Mouse (Mus musculus) layer of hippocampus, postnatal 14 days (tissue): Measurements from ENCODE around the gene Fam219a. TPM values are rescaled to one million over a fixed set of nuclear protein-coding genes. Genes with fewer than 3 reads are reported as not detected.

Source experiments
- DNase-seq, 2 experiments: peaks; one replicate each; pipeline ENCODE4 v3.0.0; 2021 to 2022; ENCODE audit warnings: low spot score in 2 of 2, mixed read lengths in 1 of 2
- total RNA-seq, 2 experiments: library from RNA; stranded (reverse); gene quantifications; 2 replicates each; pipeline ENCODE4 v1.2.3; 2021

Gene Fam219a
- total RNA-seq, 2 experiments from 2014 or later, result 170 to 187 TPM

- peak in 1 of 2 experiments; percentile 33 for DNase-seq
Measured at GRCm38 (mm10) chr4:41554994-41555663, 14.2 kb downstream of the Fam219a start.

GRCm38 (mm10) chr4:41553116-41553515, 16.2 kb downstream of the Fam219a start:
- no peak for DNase-seq

GRCm38 (mm10) chr4:41552529-41552928, 16.8 kb downstream of the Fam219a start:
- peak; percentile 65 to 66 for DNase-seq

- no peak for DNase-seq
Measured at GRCm38 (mm10) chr4:41547086-41547485, 22.3 kb downstream of the Fam219a start.

GRCm38 (mm10) chr4:41545985-41546384, 23.4 kb downstream of the Fam219a start:
- DNase-seq, result peak in 1 of 2 experiments; percentile 45

GRCm38 (mm10) chr4:41542136-41542535, 27.2 kb downstream of the Fam219a start:
- DNase-seq, result no peak

GRCm38 (mm10) chr4:41534866-41535265, 34.5 kb downstream of the Fam219a start:
- no peak for DNase-seq

- DNase-seq, result no peak
Measured at GRCm38 (mm10) chr4:41532420-41532819, 36.9 kb downstream of the Fam219a start.

GRCm38 (mm10) chr4:41527996-41528395, 41.3 kb downstream of the Fam219a start:
- DNase-seq, result no peak

GRCm38 (mm10) chr4:41527076-41527475, 42.3 kb downstream of the Fam219a start:
- DNase-seq, result no peak

- no peak for DNase-seq
Measured at GRCm38 (mm10) chr4:41526553-41526952, 42.8 kb downstream of the Fam219a start.

GRCm38 (mm10) chr4:41524829-41525228, 44.5 kb downstream of the Fam219a start:
- no peak for DNase-seq

- no peak for DNase-seq
Measured at GRCm38 (mm10) chr4:41523839-41524238, 45.5 kb downstream of the Fam219a start.

- DNase-seq, result peak in 1 of 2 experiments; percentile 65
Measured at GRCm38 (mm10) chr4:41522788-41523187, 46.5 kb downstream of the Fam219a start.

- no peak for DNase-seq
Measured at GRCm38 (mm10) chr4:41522136-41522535, 47.2 kb downstream of the Fam219a start.

GRCm38 (mm10) chr4:41520641-41521040, 48.7 kb downstream of the Fam219a start:
- no peak for DNase-seq

GRCm38 (mm10) chr4:41519195-41519594, 50.1 kb downstream of the Fam219a start:
- DNase-seq, result no peak

- no peak for DNase-seq
Measured at GRCm38 (mm10) chr4:41518349-41518748, 51.0 kb downstream of the Fam219a start.

- DNase-seq, result no peak
Measured at GRCm38 (mm10) chr4:41517233-41517632, 52.1 kb downstream of the Fam219a start, which contains the start of gene 1110017D15Rik. TSS of gene 1110017D15Rik (minus strand) at chr4:41517333.

GRCm38 (mm10) chr4:41513714-41514113, 55.6 kb downstream of the Fam219a start:
- no peak for DNase-seq

GRCm38 (mm10) chr4:41513309-41513708, 56.0 kb downstream of the Fam219a start:
- DNase-seq, result no peak

- no peak for DNase-seq
Measured at GRCm38 (mm10) chr4:41507998-41508397, 61.3 kb downstream of the Fam219a start.

- no peak for DNase-seq
Measured at GRCm38 (mm10) chr4:41507326-41507924, 61.9 kb downstream of the Fam219a start.
